In genomic region chr6:38687216-38687615, GRCm38 (mm10) we compare ENCODE assay signal across 9 mouse cellular contexts. TPM values are rescaled to one million over a fixed set of nuclear protein-coding genes. Genes with fewer than 3 reads are reported as not detected.
DNase-seq lines count a peak whose midpoint lies in the region; ATAC-seq and TF ChIP-seq lines count a peak whose summit lies in the region.
"Had no signal": no experiment of that assay in that cellular context is flagged by ENCODE, and none has a peak within 500 bp of the region (broad histone marks: within the 10 kb centered on the region; RNA-seq: fewer than 3 reads in every experiment).

No protein-coding gene starts in this region.

- WGBS in heart, postnatal 0 days: 67% methylated on average over 11 of the region's 11 CpGs
- WGBS in heart, embryonic 11.5 days (ENCODE audit: insufficient replicate concordance): 61% methylated on average over 11 of the region's 11 CpGs
- 63% methylated on average over 11 of the region's 11 CpGs for WGBS in liver, embryonic 14.5 days (ENCODE audit: insufficient replicate concordance)
- WGBS in forebrain, embryonic 15.5 days: 62% methylated on average over 11 of the region's 11 CpGs

- H3K36me3 ChIP-seq in heart, postnatal 0 days (replicated peaks; ENCODE audit: control insufficient read depth, insufficient read depth, low read length): no peaks in the 10 kb centered on the region; the same call in 1 of the 2 replicates
- peaks cover 2% of the 10 kb centered on the region; the same call in 1 of the 2 replicates for H3K36me3 ChIP-seq in heart, embryonic 11.5 days (ENCODE audit: control insufficient read depth, insufficient read depth, low read length)
- no peaks in the 10 kb centered on the region for H3K36me3 ChIP-seq in testis, adult 2 months (ENCODE audit: control insufficient read depth, insufficient read depth, low read length)
- H3K36me3 ChIP-seq in liver, embryonic 14.5 days (replicated peaks; ENCODE audit: control insufficient read depth, insufficient read depth, low read depth): peaks cover 12% of the 10 kb centered on the region; the same call in 1 of the 2 replicates
- H3K36me3 ChIP-seq in forebrain, embryonic 15.5 days: peaks cover 4% of the 10 kb centered on the region; the same call in 1 of the 2 replicates

- no peaks in the 10 kb centered on the region for H3K4me1 ChIP-seq in heart, postnatal 0 days (ENCODE audit: control insufficient read depth, insufficient read depth)
- H3K4me1 ChIP-seq in heart, embryonic 11.5 days (ENCODE audit: control insufficient read depth, insufficient read depth, low read length): no peaks in the 10 kb centered on the region
- 0 out of 2 replicates have a peak, but pooled peaks cover 3% of the 10 kb centered on the region for H3K4me1 ChIP-seq in testis, adult 2 months (ENCODE audit: control insufficient read depth, insufficient read depth, low read length)
- H3K4me1 ChIP-seq in liver, embryonic 14.5 days (replicated peaks; ENCODE audit: control insufficient read depth in 2 of 2, insufficient read depth in 2 of 2, low read length in 1 of 2): no peaks in the 10 kb centered on the region
- H3K4me1 ChIP-seq in forebrain, embryonic 15.5 days: no peaks in the 10 kb centered on the region
- H3K4me1 ChIP-seq: neural tube, embryonic 12.5 days had no signal

- H3K4me3 ChIP-seq in heart, postnatal 0 days (ENCODE audit: low read depth, low read length): no peak overlapping the region
- no peak overlapping the region for H3K4me3 ChIP-seq in heart, embryonic 11.5 days (ENCODE audit: low read depth, low read length)
- H3K4me3 ChIP-seq in testis, adult 2 months (ENCODE audit: control insufficient read depth, low read depth, low read length): no peak overlapping the region
- no peak overlapping the region for H3K4me3 ChIP-seq in liver, embryonic 14.5 days (ENCODE audit: insufficient read depth in 1 of 2, low read depth in 2 of 2, low read length in 2 of 2)
- H3K4me3 ChIP-seq in forebrain, embryonic 15.5 days: no peak overlapping the region
- H3K4me3 ChIP-seq: neural tube, embryonic 12.5 days had no signal

- no peaks in the 10 kb centered on the region for H3K9me3 ChIP-seq in heart, postnatal 0 days (replicated peaks; ENCODE audit: control insufficient read depth, low read length)
- H3K9me3 ChIP-seq in heart, embryonic 11.5 days (replicated peaks; ENCODE audit: control insufficient read depth, low read length): no peaks in the 10 kb centered on the region
- H3K9me3 ChIP-seq in liver, embryonic 14.5 days (ENCODE audit: control insufficient read depth, low read length): no peaks in the 10 kb centered on the region
- H3K9me3 ChIP-seq in forebrain, embryonic 15.5 days: no peaks in the 10 kb centered on the region
- H3K9me3 ChIP-seq: neural tube, embryonic 12.5 days had no signal

- no peak for DNase-seq in heart, postnatal 0 days (ENCODE audit: low spot score)
- no peak for DNase-seq in testis, postnatal 14 days (ENCODE audit: low spot score)
- DNase-seq in cerebellum, adult 9-10 months: peak; percentile 56
- no peak for DNase-seq in liver, embryonic 14.5 days (ENCODE audit: low read depth in 3 of 3, low spot score in 3 of 3)
- DNase-seq in gastrocnemius, postnatal 4 days (ENCODE audit: low spot score in 2 of 2): no peak

- peak; percentile 49 for TF ChIP-seq CTCF in heart, postnatal 0 days (IDR thresholded peaks at IDR 0.05; ENCODE audit: low read depth)
- peak; percentile 55; the same call in 1 of the 2 replicates for TF ChIP-seq CTCF in testis, adult 2 months (IDR thresholded peaks at IDR 0.05; ENCODE audit: control insufficient read depth, insufficient read depth, insufficient replicate concordance, low read depth, low read length)
- TF ChIP-seq CTCF in liver, embryonic 14.5 days (IDR thresholded peaks at IDR 0.05; ENCODE audit: low read depth): peak; percentile 73

- ATAC-seq in heart, postnatal 0 days (ENCODE audit: insufficient read depth, low read depth): no peak
- no peak for ATAC-seq in heart, embryonic 11.5 days (replicated peaks; ENCODE audit: insufficient number of reproducible peaks, low FRiP score, low TSS enrichment)
- no peak for ATAC-seq in liver, embryonic 14.5 days (ENCODE audit: insufficient read depth)
- ATAC-seq in forebrain, embryonic 15.5 days (replicated peaks): no peak

- no peak overlapping the region for H3K9ac ChIP-seq in heart, postnatal 0 days (replicated peaks; ENCODE audit: low read depth, low read length)
- no peak overlapping the region for H3K9ac ChIP-seq in heart, embryonic 11.5 days (ENCODE audit: low read depth, low read length)
- no peak overlapping the region for H3K9ac ChIP-seq in liver, embryonic 14.5 days (replicated peaks)
- H3K9ac ChIP-seq in forebrain, embryonic 15.5 days (replicated peaks): no peak overlapping the region
- H3K9ac ChIP-seq: neural tube, embryonic 12.5 days had no signal

- no peaks in the 10 kb centered on the region for H3K27me3 ChIP-seq in heart, postnatal 0 days (ENCODE audit: control insufficient read depth, insufficient read depth, low read length)
- no peaks in the 10 kb centered on the region for H3K27me3 ChIP-seq in heart, embryonic 11.5 days (ENCODE audit: control insufficient read depth, insufficient read depth, low read length)
- no peaks in the 10 kb centered on the region for H3K27me3 ChIP-seq in testis, adult 2 months (ENCODE audit: control insufficient read depth, insufficient read depth, low read length)
- no peaks in the 10 kb centered on the region for H3K27me3 ChIP-seq in liver, embryonic 14.5 days (ENCODE audit: control insufficient read depth, insufficient read depth, low read length)
- H3K27me3 ChIP-seq in forebrain, embryonic 15.5 days: no peaks in the 10 kb centered on the region
- H3K27me3 ChIP-seq: neural tube, embryonic 12.5 days had no signal

- no peak for TF ChIP-seq POLR2A in testis, adult 2 months (IDR thresholded peaks at IDR 0.05; ENCODE audit: control insufficient read depth, low read depth, low read length)

- H3K4me2 ChIP-seq in heart, postnatal 0 days (ENCODE audit: low read depth, low read length): no peak overlapping the region
- no peak overlapping the region for H3K4me2 ChIP-seq in heart, embryonic 11.5 days
- H3K4me2 ChIP-seq in liver, embryonic 14.5 days (ENCODE audit: low read depth): no peak overlapping the region
- H3K4me2 ChIP-seq in forebrain, embryonic 15.5 days (replicated peaks): no peak overlapping the region
- H3K4me2 ChIP-seq: neural tube, embryonic 12.5 days had no signal

- H3K27ac ChIP-seq in heart, postnatal 0 days (ENCODE audit: low read depth): no peak overlapping the region
- H3K27ac ChIP-seq in heart, embryonic 11.5 days (ENCODE audit: low read depth, low read length): no peak overlapping the region
- no peak overlapping the region for H3K27ac ChIP-seq in testis, adult 2 months (ENCODE audit: control insufficient read depth, insufficient read depth, low read depth, low read length)
- no peak overlapping the region for H3K27ac ChIP-seq in liver, embryonic 14.5 days
- H3K27ac ChIP-seq in forebrain, embryonic 15.5 days (replicated peaks): no peak overlapping the region
- H3K27ac ChIP-seq: neural tube, embryonic 12.5 days had no signal

- TF ChIP-seq EP300 in heart, postnatal 0 days (IDR thresholded peaks at IDR 0.05; ENCODE audit: low read depth): no peak
- TF ChIP-seq EP300 in liver, embryonic 14.5 days (IDR thresholded peaks at IDR 0.05; ENCODE audit: low read depth): no peak

RNA-seq across cellular contexts. Expression of gene Clec2l, which starts 24.3 kb away (rescaled TPM):
- 3.4 and 3.9 TPM in 2 replicates for total RNA-seq in heart, postnatal 0 days (2014; rRNA removed; ENCODE audit: low replicate concordance)
- 1.0 and 1.2 TPM in 2 replicates for polyA plus RNA-seq in heart, postnatal 0 days (2015; fragmentation: Nextera tagmentation; extraction: Ambion mirVana)
- 0.80 and 1.1 TPM in 2 replicates for polyA plus RNA-seq in heart, embryonic 11.5 days (2014; fragmentation: Nextera tagmentation; extraction: Ambion mirVana)
- 0.41 and 0.61 TPM in 2 replicates for polyA plus RNA-seq in testis, adult 2 months (2012; rRNA removed)
- 0.09 and 0.13 TPM in 2 replicates for polyA plus RNA-seq in liver, embryonic 14.5 days (2012; rRNA removed)
- not detected in 2 replicates for polyA plus RNA-seq in liver, embryonic 14.5 days (2014; fragmentation: Nextera tagmentation; extraction: Ambion mirVana)
- 1 to 10 TPM; 1.3 to 1.7 TPM for total RNA-seq in gastrocnemius, postnatal 4 days (2021)
- polyA plus RNA-seq in forebrain, embryonic 15.5 days (2015; fragmentation: Nextera tagmentation; extraction: Ambion mirVana): 8.6 and 14.4 TPM in 2 replicates

RNA-seq across cellular contexts. Expression of gene Klrg2, which starts 50.2 kb away (rescaled TPM):
- 0.04 and 1.7 TPM in 2 replicates for total RNA-seq in heart, postnatal 0 days (2014; rRNA removed; ENCODE audit: low replicate concordance)
- 0.20 and 0.25 TPM in 2 replicates for polyA plus RNA-seq in heart, postnatal 0 days (2015; fragmentation: Nextera tagmentation; extraction: Ambion mirVana)
- polyA plus RNA-seq in heart, embryonic 11.5 days (2014; fragmentation: Nextera tagmentation; extraction: Ambion mirVana): 0.14 and 0.31 TPM in 2 replicates
- polyA plus RNA-seq in testis, adult 2 months (2012; rRNA removed): 0.64 and 0.86 TPM in 2 replicates
- polyA plus RNA-seq in liver, embryonic 14.5 days (2012; rRNA removed): 0.01 TPM in 2 replicates
- 0.08 TPM in 1 of 2 replicates, not detected in the other for polyA plus RNA-seq in liver, embryonic 14.5 days (2014; fragmentation: Nextera tagmentation; extraction: Ambion mirVana)
- total RNA-seq in gastrocnemius, postnatal 4 days (2021): under 1 TPM; 0.29 to 0.37 TPM
- 0.14 TPM in 1 of 2 replicates, not detected in the other for polyA plus RNA-seq in forebrain, embryonic 15.5 days (2015; fragmentation: Nextera tagmentation; extraction: Ambion mirVana)
